Mouse (Mus musculus) lung, adult 2 months (tissue): Measurements from ENCODE around the gene Thtpa.

Source experiments
- CTCF ChIP-seq: fragments of 200-500 bp; IDR thresholded peaks from 2 replicates; pipeline ENCODE4 v1.5.1; 2011; ENCODE audit warnings: mild to moderate bottlenecking, low read length, control low read depth; ENCODE audit not compliant: insufficient read depth
- POLR2A ChIP-seq: fragments of 200-500 bp; IDR thresholded peaks from 2 replicates; pipeline ENCODE4 v1.6.1; 2011; ENCODE audit warnings: low read depth, mild to moderate bottlenecking, control low read depth, low read length, borderline replicate concordance; ENCODE audit errors: extremely low read depth

- TF ChIP-seq CTCF (no peak), POLR2A (no peak)
Observed at GRCm38 (mm10) chr14:55076224-55076623, 18.4 kb upstream of the Thtpa start.
